Mouse (Mus musculus) ES-E14 (cell line): ENCODE measurements at regions not wholly inside any gene's neighbourhood (a gene's known extent, or its start where the extent isn't known, plus 50 kb on each side); places are given as distances from the start of the nearest gene placed in this dataset.

ENCODE experiments used
- ZC3H11A ChIP-seq: IDR thresholded peaks from 2 replicates; pipeline ENCODE4 v1.6.1; 2012; ENCODE audit warnings: low read depth, mild to moderate bottlenecking, inconsistent platforms, low read length, borderline replicate concordance
- ZNF384 ChIP-seq: IDR thresholded peaks from 2 replicates; pipeline ENCODE4 v1.6.1; 2012; ENCODE audit warnings: low read depth, low read length, inconsistent platforms

DNA sequence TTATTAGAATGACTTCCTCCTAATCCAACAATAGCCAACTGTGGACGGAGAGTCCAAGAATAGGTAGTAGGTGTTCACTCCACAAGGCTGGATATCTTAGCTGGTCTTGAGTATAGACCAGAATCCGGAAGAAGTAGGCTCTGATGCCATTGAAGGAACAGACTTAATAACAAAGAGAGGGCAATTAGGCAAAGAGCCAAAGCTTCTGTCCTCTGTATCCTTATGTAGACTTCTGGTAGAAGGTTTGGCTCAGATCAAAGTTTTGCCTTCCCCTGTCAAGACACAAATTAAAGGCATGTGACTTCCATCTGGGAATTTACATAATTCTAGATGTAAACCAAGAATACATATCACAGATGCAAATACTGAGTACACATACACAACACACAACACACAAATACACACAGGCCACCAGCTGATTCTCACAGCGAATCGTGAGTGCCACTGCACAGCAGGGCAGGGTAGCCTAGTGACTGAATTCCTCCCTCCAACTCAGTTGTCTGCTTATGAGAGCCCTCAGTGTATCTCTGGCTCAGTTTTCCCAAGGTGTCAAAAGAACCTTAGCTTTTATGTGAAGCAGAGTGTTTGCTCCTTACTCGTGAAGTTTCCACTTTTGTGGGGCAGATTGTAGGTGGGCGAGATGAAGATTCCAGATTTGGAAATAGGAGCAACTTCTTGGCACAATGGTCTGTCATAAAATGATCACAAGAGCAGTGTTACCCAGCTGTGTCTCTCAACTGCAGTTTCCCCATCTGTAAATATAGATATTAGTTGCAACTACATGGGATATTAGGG is 404.5 kb upstream of the Tenm4 start:
- TF ChIP-seq ZC3H11A (no peak), ZNF384 (no peak)
